Mouse (Mus musculus) kidney, adult 2 months (tissue): ENCODE results near the gene Slc22a18. TPM values are rescaled to one million over a fixed set of nuclear protein-coding genes. Genes with fewer than 3 reads are reported as not detected.

ENCODE experiments used
- DNase-seq: peaks from one replicate; pipeline ENCODE4 v3.0.0; 2021
- H3K27ac ChIP-seq: fragments of 200-500 bp; 2 replicates; pipeline ENCODE4 v1.5.1; 2012; ENCODE audit warnings: low read depth, low read length, control low read depth, inconsistent platforms; ENCODE audit not compliant: insufficient read depth
- H3K27me3 ChIP-seq: fragments of 200-500 bp; replicated peaks from 2 replicates; pipeline ENCODE4 v1.6.1; 2012; ENCODE audit warnings: mild to moderate bottlenecking, moderate library complexity, low read length, inconsistent platforms; ENCODE audit not compliant: control insufficient read depth, insufficient read depth
- H3K36me3 ChIP-seq: fragments of 200-500 bp; 2 replicates; pipeline ENCODE4 v1.6.1; 2012; ENCODE audit warnings: mild to moderate bottlenecking, moderate library complexity, low read length, inconsistent platforms; ENCODE audit not compliant: control insufficient read depth, insufficient read depth
- H3K4me1 ChIP-seq: fragments of 200-500 bp; 2 replicates; pipeline ENCODE4 v1.6.1; 2011; ENCODE audit warnings: low read length; ENCODE audit not compliant: control insufficient read depth, insufficient read depth
- H3K4me3 ChIP-seq: fragments of 200-500 bp; 2 replicates; pipeline ENCODE4 v1.5.1; 2011; ENCODE audit warnings: mild to moderate bottlenecking, low read depth, low read length, control low read depth; ENCODE audit not compliant: insufficient read depth
- CTCF ChIP-seq: fragments of 200-500 bp; conservative IDR thresholded peaks from 2 replicates; pipeline ENCODE4 v1.5.1; 2011; ENCODE audit warnings: low read depth, mild to moderate bottlenecking, control low read depth, low read length, moderate library complexity, mixed read lengths; ENCODE audit not compliant: insufficient read depth, insufficient read length
- POLR2A ChIP-seq: fragments of 200-500 bp; IDR thresholded peaks from one replicate; pipeline ENCODE4 v1.6.1; 2011; ENCODE audit warnings: low read depth, low read length, control low read depth
- WGBS: fragments of 180-500 bp; shearing (Covaris S2); methylation state at CpG from one replicate; pipeline ENCODE4 v1.1.7; 2018; 5-methylcytosine and 5-hydroxymethylcytosine counted together
- polyA plus RNA-seq: library from polyadenylated mRNA; depleted of rRNA; stranded (reverse); fragments of >200 nt; gene quantifications from 2 replicates; pipeline ENCODE4 v1.2.3, GENCODE M21; 2012

Gene Slc22a18
- polyA plus RNA-seq, 1 experiment = 1,125 TPM

DNA sequence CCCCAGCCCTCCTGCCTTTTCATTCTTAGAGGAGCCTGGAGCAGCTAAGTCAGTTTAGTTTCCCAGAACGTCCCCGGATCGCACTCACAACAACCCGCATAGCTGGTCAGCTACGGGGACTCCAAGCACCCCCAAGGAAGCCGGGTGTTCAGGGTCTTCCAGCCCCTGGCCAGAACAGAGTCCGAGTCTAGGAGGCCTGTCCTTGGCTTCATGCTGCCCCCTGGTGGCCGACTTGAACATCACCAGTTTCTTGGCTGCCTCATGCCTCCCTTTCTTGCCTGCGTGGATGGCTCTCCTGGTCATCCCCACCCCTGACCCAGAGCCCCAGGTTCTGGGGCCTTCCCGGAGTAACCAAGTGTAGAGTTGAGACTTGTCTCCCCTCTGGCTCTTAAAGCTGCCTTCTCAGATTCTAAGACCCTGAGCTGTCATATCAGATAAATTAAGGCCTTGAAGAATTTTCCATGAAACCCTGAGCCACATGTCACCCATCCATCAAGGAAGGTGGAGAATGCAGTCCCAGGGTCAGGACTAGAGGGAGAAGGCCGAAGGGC lies 9.6 kb upstream of the Slc22a18 start:
- WGBS = 24% methylated on average over 11 of the region's 11 CpGs
- H3K27ac ChIP-seq = no peak overlapping the region
- H3K4me3 ChIP-seq = no peak overlapping the region
- peak; percentile 82 for TF ChIP-seq CTCF
- no peak for TF ChIP-seq POLR2A
- H3K4me1 ChIP-seq = no peaks in the 10 kb centered on the region
- H3K27me3 ChIP-seq = no peaks in the 10 kb centered on the region
- H3K36me3 ChIP-seq = no peaks in the 10 kb centered on the region
- peak; percentile 71 for DNase-seq

DNA sequence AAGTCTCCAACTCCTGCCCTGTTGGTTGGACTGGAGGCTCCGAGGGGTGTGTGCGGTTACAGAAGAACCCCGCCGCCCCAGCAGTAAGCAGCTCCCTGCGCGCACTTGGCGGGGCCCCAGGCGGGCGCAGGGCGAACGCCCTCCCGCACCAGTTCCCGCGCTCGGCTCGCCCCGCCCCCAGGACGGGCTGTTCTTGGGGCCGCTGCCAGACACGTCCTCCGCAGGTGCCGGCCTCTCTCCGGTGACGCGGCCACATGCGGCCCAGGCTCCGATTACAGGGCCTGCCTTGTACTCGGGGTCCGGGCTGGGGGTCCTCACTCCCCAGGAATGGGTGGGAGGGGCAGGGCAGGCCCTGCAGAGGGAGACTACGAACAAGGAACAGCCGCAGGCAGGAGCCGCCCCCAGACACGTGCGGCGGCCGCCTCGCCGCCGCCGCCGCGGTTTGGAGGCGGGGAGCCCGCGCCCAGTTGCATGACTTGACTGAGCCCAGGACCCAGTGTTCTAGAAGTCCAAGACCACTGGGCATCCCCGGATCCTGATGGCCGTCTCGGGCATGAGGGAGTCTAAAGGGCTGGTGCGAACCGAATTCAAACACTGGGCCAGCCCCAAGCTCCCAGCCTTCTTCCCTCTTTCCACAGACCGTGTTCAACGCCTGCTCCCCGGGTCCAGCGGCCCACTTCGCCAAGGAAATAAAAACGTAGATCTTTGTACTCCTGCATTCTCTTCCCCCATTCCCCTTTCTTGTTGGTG lies 8.6 kb upstream of the Slc22a18 start:
- DNase-seq = peak; percentile 54
- WGBS = 26% methylated on average over 56 of the region's 56 CpGs

DNA sequence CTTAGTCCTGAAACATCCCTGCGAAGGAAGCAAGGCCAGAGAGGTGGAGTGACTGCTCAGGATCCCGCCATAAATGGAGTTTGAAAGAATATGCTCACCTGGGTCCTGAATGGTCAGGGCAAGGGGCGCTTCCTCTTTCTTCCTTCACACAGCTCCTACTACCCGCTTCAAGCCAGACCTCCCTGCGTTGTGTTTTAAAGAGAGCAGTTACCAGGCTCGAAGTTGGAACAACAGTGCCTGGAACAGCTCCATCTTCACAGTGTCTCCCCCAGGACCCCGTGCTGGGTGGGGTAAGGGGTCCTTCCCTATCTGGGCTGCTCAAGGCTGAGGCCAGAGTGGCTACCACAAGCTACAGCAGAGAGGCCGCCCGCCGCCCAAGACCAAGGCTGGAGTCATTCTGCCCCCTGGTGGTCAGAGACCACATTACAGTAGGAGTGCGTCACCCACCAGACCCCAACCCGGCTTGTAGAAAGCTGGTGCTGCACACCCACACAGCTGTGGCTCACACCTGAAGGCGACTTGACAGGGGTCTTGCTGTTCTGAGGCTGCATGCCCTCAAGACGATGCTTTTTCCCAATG lies 7.3 kb upstream of the Slc22a18 start:
- Histone ChIP-seq H3K4me3 (no peak overlapping the region), H3K36me3 (no peaks in the 10 kb centered on the region), H3K27me3 (no peaks in the 10 kb centered on the region), H3K27ac (no peak overlapping the region), H3K4me1 (no peaks in the 10 kb centered on the region)
- peak; percentile 75 for DNase-seq
- WGBS = 37% methylated on average over 14 of the region's 14 CpGs
- TF ChIP-seq CTCF (peak; percentile 89), POLR2A (no peak)

More for the DNA sequence above, 8.6 kb upstream of the Slc22a18 start:
- Histone ChIP-seq H3K4me1 (no peaks in the 10 kb centered on the region), H3K27me3 (no peaks in the 10 kb centered on the region), H3K4me3 (no peak overlapping the region), H3K36me3 (no peaks in the 10 kb centered on the region), H3K27ac (no peak overlapping the region)
- TF ChIP-seq POLR2A = no peak
- no peak for TF ChIP-seq CTCF

DNA sequence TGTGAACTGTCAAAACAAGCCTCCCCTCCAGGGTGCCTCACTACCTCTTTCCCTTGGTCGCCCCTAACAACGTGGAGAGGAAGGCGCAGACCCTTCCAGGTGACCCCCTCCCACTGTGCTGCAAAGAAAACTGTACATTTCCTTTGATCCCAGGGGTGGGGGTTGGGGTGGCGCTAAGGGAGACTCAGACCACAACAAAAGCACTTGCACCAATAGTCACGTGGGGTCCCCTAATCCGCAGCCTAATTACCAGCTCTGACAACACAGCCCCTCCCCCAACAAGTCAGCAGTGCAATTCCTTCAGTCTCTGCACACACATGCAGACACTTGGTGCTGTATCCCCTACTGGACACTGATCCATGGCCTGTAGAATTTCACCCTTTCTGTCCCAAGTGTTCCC lies 5.8 kb upstream of the Slc22a18 start:
- DNase-seq = no peak
- H3K36me3 ChIP-seq = no peaks in the 10 kb centered on the region
- H3K27ac ChIP-seq = no peak overlapping the region
- H3K27me3 ChIP-seq = no peaks in the 10 kb centered on the region
- no peak overlapping the region for H3K4me3 ChIP-seq
- TF ChIP-seq CTCF (no peak), POLR2A (no peak)
- no peaks in the 10 kb centered on the region for H3K4me1 ChIP-seq
- 51% methylated on average over 6 of the region's 6 CpGs for WGBS

DNA sequence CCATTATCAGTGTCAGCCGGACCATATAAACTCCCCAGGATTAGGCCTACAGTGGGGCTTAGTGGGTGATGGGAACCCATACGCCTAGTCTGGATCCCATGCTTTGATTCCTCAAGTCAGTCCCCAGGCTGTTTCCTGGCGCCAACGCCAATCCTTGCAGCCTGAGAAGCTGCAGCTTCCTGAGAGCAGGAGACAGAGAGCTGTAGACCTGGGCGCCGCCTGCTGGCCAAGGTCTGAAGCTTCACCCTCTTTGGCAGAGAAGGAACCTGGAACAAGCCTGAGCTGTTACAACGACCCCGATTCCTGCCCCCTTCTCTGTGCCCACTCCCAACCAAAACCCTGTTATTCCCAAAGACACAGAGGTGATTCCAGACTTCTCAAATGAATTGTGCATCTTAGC lies 3.6 kb upstream of the Slc22a18 start:
- Histone ChIP-seq H3K36me3 (no peaks in the 10 kb centered on the region), H3K27ac (no peak overlapping the region), H3K27me3 (no peaks in the 10 kb centered on the region), H3K4me3 (no peak overlapping the region), H3K4me1 (peaks cover 4% of the 10 kb centered on the region; the same call in 1 of the 2 replicates)
- peak; percentile 80 for DNase-seq
- 12% methylated on average over 8 of the region's 8 CpGs for WGBS
- TF ChIP-seq POLR2A (no peak), CTCF (peak; percentile 83)

DNA sequence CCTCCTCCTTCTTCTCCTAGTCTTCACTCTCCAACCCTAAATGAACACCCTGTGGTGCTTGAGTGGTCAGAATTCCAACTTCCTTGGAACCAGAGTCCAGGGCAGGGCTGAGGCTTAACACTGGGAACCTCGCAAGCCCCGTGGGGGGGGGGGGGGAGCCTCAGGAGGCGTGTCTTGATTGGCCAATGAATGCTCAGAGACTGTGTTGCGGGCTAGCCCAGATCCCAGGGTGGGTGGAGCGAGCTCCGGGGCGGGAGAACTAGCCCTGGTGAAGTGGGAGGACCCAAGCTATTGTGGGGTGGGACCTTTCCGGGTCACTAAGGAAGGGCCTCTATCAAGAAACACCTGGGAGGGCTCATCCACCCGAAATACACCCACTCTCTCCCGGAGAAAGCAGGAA lies 1.3 kb downstream of the Slc22a18 start:
- Histone ChIP-seq H3K27ac (peak overlapping the region; percentile 75), H3K4me1 (peaks cover 4% of the 10 kb centered on the region; the same call in 1 of the 2 replicates), H3K36me3 (no peaks in the 10 kb centered on the region), H3K4me3 (peak overlapping the region; percentile 55), H3K27me3 (no peaks in the 10 kb centered on the region)
- TF ChIP-seq CTCF = no peak
- TF ChIP-seq POLR2A = no peak
- 33% methylated on average over 10 of the region's 10 CpGs for WGBS
- DNase-seq = peak; percentile 85

DNA sequence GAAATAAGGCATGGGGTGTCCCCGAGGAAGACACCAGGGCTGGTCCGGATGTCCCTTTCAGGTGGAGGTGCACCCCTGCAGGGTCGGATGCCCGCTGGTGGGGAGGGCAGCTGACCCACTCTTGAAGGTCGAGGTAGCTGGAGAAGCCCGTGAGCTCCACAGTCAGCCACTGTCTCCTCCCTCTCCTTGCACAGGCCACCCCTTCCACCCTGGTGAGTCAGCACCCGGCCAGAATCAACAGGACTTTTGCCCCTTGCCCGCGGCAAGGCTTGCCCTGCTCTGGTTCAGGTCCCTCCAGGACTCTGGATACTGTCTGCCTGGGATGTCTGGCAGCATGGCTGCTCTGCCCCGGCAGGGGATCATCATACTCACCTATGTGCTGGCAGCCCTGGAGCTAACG lies 2.3 kb downstream of the Slc22a18 start:
- H3K4me3 ChIP-seq = peak overlapping the region; percentile 35
- 30% methylated on average over 11 of the region's 11 CpGs for WGBS

More for the DNA sequence above, 2.3 kb downstream of the Slc22a18 start:
- Histone ChIP-seq H3K27ac (peak overlapping the region; percentile 89), H3K4me1 (peaks cover 4% of the 10 kb centered on the region; the same call in 1 of the 2 replicates), H3K27me3 (no peaks in the 10 kb centered on the region), H3K36me3 (no peaks in the 10 kb centered on the region)
- TF ChIP-seq POLR2A = no peak
- TF ChIP-seq CTCF = no peak
- DNase-seq = peak; percentile 93
